Mouse (Mus musculus) G1E (cell line): Measurements from ENCODE around the gene R3hdm1. TPM values are rescaled to one million over a fixed set of nuclear protein-coding genes. Genes with fewer than 3 reads are reported as not detected.
A peak's percentile ranks its signal among the peaks of the same experiment; 100 is the strongest.

ENCODE experiments used
- ATAC-seq: 2 replicates; pipeline ENCODE4 v1.8.0; 2016; ENCODE audit warnings: mild to moderate bottlenecking; ENCODE audit not compliant: insufficient number of reproducible peaks, poor library complexity, low FRiP score, severe bottlenecking; ENCODE audit errors: extremely low read depth
- DNase-seq: peaks from one replicate; pipeline ENCODE4 v3.0.0; 2012; ENCODE audit warnings: low spot score
- H3K27me3 ChIP-seq: 2 replicates; pipeline ENCODE4 v1.6.1; 2012; ENCODE audit warnings: mild to moderate bottlenecking, low read length, inconsistent platforms; ENCODE audit not compliant: insufficient read depth
- H3K36me3 ChIP-seq: replicated peaks from 2 replicates; pipeline ENCODE3; 2012; ENCODE audit warnings: mild to moderate bottlenecking, inconsistent platforms
- H3K4me1 ChIP-seq: 2 replicates; pipeline ENCODE4 v1.6.1; 2012; ENCODE audit warnings: low read depth, low read length, inconsistent platforms, mixed read lengths; ENCODE audit not compliant: insufficient read depth
- H3K4me3 ChIP-seq: 2 replicates; pipeline ENCODE4 v1.5.1; 2012; ENCODE audit warnings: low read depth, mild to moderate bottlenecking, inconsistent platforms, low read length, moderate library complexity, mixed read lengths
- H3K9me3 ChIP-seq: replicated peaks from 2 replicates; pipeline ENCODE4 v1.6.1; 2012; ENCODE audit warnings: inconsistent platforms
- CTCF ChIP-seq: IDR thresholded peaks from 2 replicates; pipeline ENCODE4 v1.5.1; 2012; ENCODE audit warnings: low read depth, low read length, inconsistent platforms, mixed read lengths
- GATA1 ChIP-seq: IDR thresholded peaks from 2 replicates; pipeline ENCODE4 v1.6.1; 2012; ENCODE audit warnings: borderline replicate concordance, low read length, inconsistent platforms, mixed read lengths
- GATA2 ChIP-seq: IDR thresholded peaks from 2 replicates; pipeline ENCODE4 v1.6.1; 2012; ENCODE audit warnings: low read depth, low read length, inconsistent platforms, borderline replicate concordance
- POLR2AphosphoS5 ChIP-seq: IDR thresholded peaks from 2 replicates; pipeline ENCODE4 v1.6.1; 2012; ENCODE audit warnings: low read depth, low read length, inconsistent platforms; ENCODE audit not compliant: insufficient replicate concordance
- TAL1 ChIP-seq: conservative IDR thresholded peaks from 2 replicates; pipeline ENCODE4 v1.6.1; 2012; ENCODE audit warnings: low read depth, low read length, inconsistent platforms, mixed read lengths
- polyA plus RNA-seq: library from polyadenylated mRNA; stranded (reverse); fragments of >175 nt; gene quantifications from 2 replicates; pipeline ENCODE4 v1.2.3, GENCODE M21; 2012
- total RNA-seq, 2 experiments: library from RNA; stranded (forward) in 1 of 2; stranded (reverse) in 1 of 2; fragments of 200-1000 nt in 1 of 2; fragments of >200 nt in 1 of 2; fragmentation: Nextera tagmentation in 1 of 2; gene quantifications; 2 replicates each; pipeline ENCODE4 v1.2.3; 2014 to 2017

The R3hdm1 gene
- 549 and 587 TPM in 2 replicates for total RNA-seq (2014; fragmentation: Nextera tagmentation)
- total RNA-seq (2017), result 88.5 and 129 TPM in 2 replicates
- polyA plus RNA-seq, result 192 and 208 TPM in 2 replicates

GRCm38 (mm10) chr1:128102641-128103461 is at the start of gene R3hdm1, which contains the start of gene Zranb3:
TSS of gene R3hdm1 (plus strand) at chr1:128103301.
TSS of gene Zranb3 (minus strand) at chr1:128103047.
- Histone ChIP-seq H3K27me3 (no peaks in the 10 kb centered on the region), H3K36me3 (peaks cover 17% of the 10 kb centered on the region), H3K9me3 (no peaks in the 10 kb centered on the region), H3K4me1 (peaks cover 46% of the 10 kb centered on the region), H3K4me3 (peak within 1 kb of the TSS; percentile 86)
- ATAC-seq (peak; percentile 89), DNase-seq (peak; percentile 98)
- TF ChIP-seq GATA2, result no peak
- TF ChIP-seq POLR2AphosphoS5, result no peak
- TF ChIP-seq GATA1, result no peak
- no peak for TF ChIP-seq TAL1
- TF ChIP-seq CTCF, result no peak

GRCm38 (mm10) chr1:128057269-128057668 is 45.8 kb upstream of the R3hdm1 start:
- H3K36me3 ChIP-seq, result peaks cover 22% of the 10 kb centered on the region
- H3K9me3 ChIP-seq, result no peaks in the 10 kb centered on the region
- ATAC-seq, result no peak
- no peak overlapping the region for H3K4me3 ChIP-seq
- no peak for TF ChIP-seq TAL1
- no peak for TF ChIP-seq POLR2AphosphoS5
- TF ChIP-seq CTCF, result no peak
- TF ChIP-seq GATA1, result no peak
- TF ChIP-seq GATA2, result no peak
- no peak for DNase-seq
- peaks cover 3% of the 10 kb centered on the region; the same call in 1 of the 2 replicates for H3K4me1 ChIP-seq
- H3K27me3 ChIP-seq, result no peaks in the 10 kb centered on the region

GRCm38 (mm10) chr1:128058625-128059024 is 44.5 kb upstream of the R3hdm1 start:
- H3K36me3 ChIP-seq, result peaks cover 23% of the 10 kb centered on the region
- DNase-seq, result no peak

GRCm38 (mm10) chr1:128060655-128061344 is 42.3 kb upstream of the R3hdm1 start:
- H3K4me1 ChIP-seq, result peaks cover 3% of the 10 kb centered on the region; the same call in 1 of the 2 replicates
- TF ChIP-seq GATA1 (no peak), TAL1 (no peak), CTCF (no peak), GATA2 (no peak), POLR2AphosphoS5 (no peak)
- no peak overlapping the region for H3K4me3 ChIP-seq
- no peaks in the 10 kb centered on the region for H3K27me3 ChIP-seq
- no peaks in the 10 kb centered on the region for H3K9me3 ChIP-seq
- peaks cover 17% of the 10 kb centered on the region for H3K36me3 ChIP-seq
- no peak for DNase-seq
- ATAC-seq, result no peak

More at GRCm38 (mm10) chr1:128058625-128059024, 44.5 kb upstream of the R3hdm1 start:
- TF ChIP-seq GATA2 (no peak), CTCF (no peak), TAL1 (no peak), POLR2AphosphoS5 (no peak), GATA1 (no peak)
- H3K27me3 ChIP-seq, result no peaks in the 10 kb centered on the region
- peaks cover 3% of the 10 kb centered on the region; the same call in 1 of the 2 replicates for H3K4me1 ChIP-seq
- no peak overlapping the region for H3K4me3 ChIP-seq
- no peak for ATAC-seq
- H3K9me3 ChIP-seq, result no peaks in the 10 kb centered on the region

GRCm38 (mm10) chr1:128061401-128061800 is 41.7 kb upstream of the R3hdm1 start:
- no peaks in the 10 kb centered on the region for H3K9me3 ChIP-seq
- DNase-seq (no peak), ATAC-seq (no peak)
- H3K4me3 ChIP-seq, result no peak overlapping the region
- no peaks in the 10 kb centered on the region for H3K27me3 ChIP-seq
- peaks cover 14% of the 10 kb centered on the region for H3K36me3 ChIP-seq
- TF ChIP-seq TAL1, result no peak
- peaks cover 3% of the 10 kb centered on the region; the same call in 1 of the 2 replicates for H3K4me1 ChIP-seq

GRCm38 (mm10) chr1:128062167-128062566 is 40.9 kb upstream of the R3hdm1 start:
- no peak for TF ChIP-seq GATA1
- TF ChIP-seq CTCF, result no peak
- no peak for TF ChIP-seq TAL1
- TF ChIP-seq GATA2, result no peak
- no peak for TF ChIP-seq POLR2AphosphoS5

More at GRCm38 (mm10) chr1:128062167-128062566, 40.9 kb upstream of the R3hdm1 start:
- Histone ChIP-seq H3K27me3 (no peaks in the 10 kb centered on the region), H3K9me3 (peaks cover 3% of the 10 kb centered on the region), H3K36me3 (peaks cover 16% of the 10 kb centered on the region), H3K4me1 (peaks cover 2% of the 10 kb centered on the region; the same call in 1 of the 2 replicates), H3K4me3 (no peak overlapping the region)
- no peak for ATAC-seq
- no peak for DNase-seq
